Mouse (Mus musculus) right cerebral cortex, adult 2 months (tissue): Measurements from ENCODE around the gene Eef1a1.
"Not testable (repeated sequence)": the region's sequence is repeated elsewhere in the genome, so short reads cannot be mapped to it uniquely, and the experiment has no call there.

Experiments
- DNase-seq, 2 experiments: peaks; one replicate each; pipeline ENCODE4 v3.0.0; 2021 to 2022; ENCODE audit warnings: low spot score in 2 of 2

The Eef1a1 gene

GRCm38 (mm10) chr9:78508106-78508786 lies 19.3 kb upstream of the Eef1a1 start:
- DNase-seq, result no peak

GRCm38 (mm10) chr9:78506722-78507077 lies 17.7 kb upstream of the Eef1a1 start:
- no peak for DNase-seq

GRCm38 (mm10) chr9:78506002-78506721 lies 17.2 kb upstream of the Eef1a1 start:
- DNase-seq, result no peak

GRCm38 (mm10) chr9:78505223-78505622 lies 16.3 kb upstream of the Eef1a1 start:
- DNase-seq, result no peak

GRCm38 (mm10) chr9:78504679-78505078 lies 15.7 kb upstream of the Eef1a1 start:
- DNase-seq, result no peak

GRCm38 (mm10) chr9:78504133-78504532 lies 15.2 kb upstream of the Eef1a1 start:
- DNase-seq, result no peak

GRCm38 (mm10) chr9:78503223-78504079 lies 14.5 kb upstream of the Eef1a1 start:
- no peak for DNase-seq

- DNase-seq, result no peak
Measured at GRCm38 (mm10) chr9:78501284-78501683, 12.3 kb upstream of the Eef1a1 start.

GRCm38 (mm10) chr9:78500386-78500785 lies 11.4 kb upstream of the Eef1a1 start:
- no peak for DNase-seq

- no peak for DNase-seq
Measured at GRCm38 (mm10) chr9:78493171-78493570, 4.2 kb upstream of the Eef1a1 start.

- no peak for DNase-seq
Measured at GRCm38 (mm10) chr9:78492254-78492653, 3.3 kb upstream of the Eef1a1 start.

- DNase-seq, result no peak
Measured at GRCm38 (mm10) chr9:78491169-78491568, 2.2 kb upstream of the Eef1a1 start.

- DNase-seq, result not testable (repeated sequence)
Measured at GRCm38 (mm10) chr9:78488021-78488420, 930 bp downstream of the Eef1a1 start.

GRCm38 (mm10) chr9:78484660-78485059 lies 4.3 kb downstream of the Eef1a1 start:
- no peak for DNase-seq

- DNase-seq, result no peak
Measured at GRCm38 (mm10) chr9:78482386-78482785, 6.6 kb downstream of the Eef1a1 start.

GRCm38 (mm10) chr9:78481423-78482331 lies 7.3 kb downstream of the Eef1a1 start:
- DNase-seq, result peak; percentile 93 to 94

- DNase-seq, result peak; percentile 69 to 75
Measured at GRCm38 (mm10) chr9:78480706-78481358, 8.1 kb downstream of the Eef1a1 start.

GRCm38 (mm10) chr9:78480227-78480626 lies 8.7 kb downstream of the Eef1a1 start:
- not testable (repeated sequence) for DNase-seq

GRCm38 (mm10) chr9:78479308-78479707 lies 9.6 kb downstream of the Eef1a1 start:
- not testable (repeated sequence) for DNase-seq

- not testable (repeated sequence) for DNase-seq
Measured at GRCm38 (mm10) chr9:78478009-78478605, 10.8 kb downstream of the Eef1a1 start.
